Mouse (Mus musculus) CH12.LX (cell line): ENCODE measurements around the gene Pick1. TPM values are rescaled to one million over a fixed set of nuclear protein-coding genes. Genes with fewer than 3 reads are reported as not detected.

ENCODE experiments used
- DNase-seq: peaks from one replicate; pipeline ENCODE4 v3.0.0-alpha.2; 2013; ENCODE audit errors: extremely low read depth
- H3K27ac ChIP-seq: 2 replicates; pipeline ENCODE4 v1.5.1; 2012; ENCODE audit warnings: low read depth, mild to moderate bottlenecking, control low read depth, moderate library complexity; ENCODE audit not compliant: insufficient read depth
- H3K27me3 ChIP-seq: replicated peaks from 2 replicates; pipeline ENCODE3; 2012; ENCODE audit warnings: inconsistent platforms
- H3K36me3 ChIP-seq, 2 experiments: replicated peaks in 1 of 2; 2 replicates each; pipeline versions ENCODE3 to v1.6.1; 2012; ENCODE audit warnings: inconsistent platforms in 1 of 2, low read length in 1 of 2, mild to moderate bottlenecking in 1 of 2, mixed read lengths in 1 of 2, moderate library complexity in 1 of 2; ENCODE audit not compliant: control insufficient read depth in 1 of 2, insufficient read depth in 1 of 2
- H3K4me1 ChIP-seq, 2 experiments: 2 replicates each; pipeline ENCODE4 v1.6.1; 2012; ENCODE audit warnings: inconsistent platforms in 1 of 2, moderate library complexity in 1 of 2; ENCODE audit not compliant: insufficient read depth in 2 of 2, control insufficient read depth in 1 of 2
- H3K4me2 ChIP-seq: 2 replicates; pipeline ENCODE4 v1.6.1; 2012; ENCODE audit warnings: low read depth, mild to moderate bottlenecking, control low read depth; ENCODE audit not compliant: poor library complexity, insufficient read depth, severe bottlenecking
- H3K4me3 ChIP-seq, 3 experiments: fragments of 150-350 bp in 1 of 3; sonication (generic) in 1 of 3; replicated peaks in 1 of 3; 2 replicates each; pipeline versions ENCODE3 to v1.5.1; 2011 to 2012; ENCODE audit warnings: low read depth in 2 of 3, low read length in 2 of 3, mild to moderate bottlenecking in 2 of 3, moderate library complexity in 2 of 3, control low read depth in 1 of 3, improper control_type of control experiment in 1 of 3, inconsistent platforms in 1 of 3, mixed read lengths in 1 of 3; ENCODE audit not compliant: poor library complexity in 1 of 3
- H3K79me2 ChIP-seq: replicated peaks from 2 replicates; pipeline ENCODE4 v1.6.1; 2012; ENCODE audit warnings: mild to moderate bottlenecking, moderate library complexity; ENCODE audit not compliant: control insufficient read depth, poor library complexity, insufficient read depth, severe bottlenecking; ENCODE audit errors: extremely low read depth
- H3K9ac ChIP-seq: 2 replicates; pipeline ENCODE4 v1.6.1; 2012; ENCODE audit warnings: low read depth, mild to moderate bottlenecking, control low read depth, moderate library complexity; ENCODE audit not compliant: insufficient read depth
- H3K9me3 ChIP-seq: replicated peaks from 2 replicates; pipeline ENCODE3; 2012; ENCODE audit warnings: low read length, inconsistent platforms, mixed read lengths
- CHD1 ChIP-seq: IDR thresholded peaks from 2 replicates; pipeline ENCODE4 v1.6.1; 2012; ENCODE audit warnings: low read depth, low read length, improper control_type of control experiment, inconsistent platforms
- CHD2 ChIP-seq: IDR thresholded peaks from 2 replicates; pipeline ENCODE4 v1.6.1; 2011; ENCODE audit warnings: low read length, improper control_type of control experiment
- E2F4 ChIP-seq: IDR thresholded peaks from 2 replicates; pipeline ENCODE4 v1.6.1; 2011; ENCODE audit warnings: low read depth, low read length, improper control_type of control experiment; ENCODE audit not compliant: insufficient replicate concordance
- EP300 ChIP-seq: IDR thresholded peaks from 2 replicates; pipeline ENCODE4 v1.6.1; 2011; ENCODE audit warnings: low read length, improper control_type of control experiment
- GABPA ChIP-seq: IDR thresholded peaks from 2 replicates; pipeline ENCODE4 v1.6.1; 2012; ENCODE audit warnings: low read depth, low read length, improper control_type of control experiment, inconsistent platforms; ENCODE audit not compliant: insufficient replicate concordance
- KAT2A ChIP-seq: IDR thresholded peaks from 2 replicates; pipeline ENCODE4 v1.6.1; 2012; ENCODE audit warnings: low read length, improper control_type of control experiment, inconsistent platforms; ENCODE audit not compliant: insufficient replicate concordance
- MAFK ChIP-seq: IDR thresholded peaks from 2 replicates; pipeline ENCODE4 v1.6.1; 2011; ENCODE audit warnings: low read length, improper control_type of control experiment; ENCODE audit not compliant: insufficient replicate concordance
- MAZ ChIP-seq: IDR thresholded peaks from 2 replicates; pipeline ENCODE4 v1.6.1; 2012; ENCODE audit warnings: low read depth, mild to moderate bottlenecking, inconsistent platforms, low read length, improper control_type of control experiment, moderate library complexity
- NRF1 ChIP-seq: IDR thresholded peaks from 2 replicates; pipeline ENCODE4 v1.6.1; 2014; ENCODE audit warnings: low read depth, mild to moderate bottlenecking, inconsistent platforms, low read length, improper control_type of control experiment, moderate library complexity
- RCOR1 ChIP-seq: conservative IDR thresholded peaks from 2 replicates; pipeline ENCODE4 v1.6.1; 2012; ENCODE audit warnings: low read depth, mild to moderate bottlenecking, inconsistent platforms, low read length, improper control_type of control experiment
- SMC3 ChIP-seq: IDR thresholded peaks from 2 replicates; pipeline ENCODE4 v1.6.1; 2011; ENCODE audit warnings: low read depth, low read length, improper control_type of control experiment
- TBP ChIP-seq: conservative IDR thresholded peaks from 2 replicates; pipeline ENCODE4 v1.6.1; 2011; ENCODE audit warnings: low read depth, low read length, improper control_type of control experiment
- TCF12 ChIP-seq: IDR thresholded peaks from 2 replicates; pipeline ENCODE4 v1.6.1; 2014; ENCODE audit warnings: low read depth, mild to moderate bottlenecking, inconsistent platforms, low read length, improper control_type of control experiment
- UBTF ChIP-seq: IDR thresholded peaks from 2 replicates; pipeline ENCODE4 v1.6.1; 2012; ENCODE audit warnings: low read depth, mild to moderate bottlenecking, inconsistent platforms, low read length, improper control_type of control experiment, moderate library complexity
- USF2 ChIP-seq: conservative IDR thresholded peaks from 2 replicates; pipeline ENCODE4 v1.6.1; 2011; ENCODE audit warnings: low read depth, low read length, improper control_type of control experiment
- ZKSCAN1 ChIP-seq: IDR thresholded peaks from 2 replicates; pipeline ENCODE4 v1.6.1; 2012; ENCODE audit warnings: low read depth, inconsistent platforms, low read length, improper control_type of control experiment, borderline replicate concordance
- ZNF384 ChIP-seq: IDR thresholded peaks from 2 replicates; pipeline ENCODE4 v1.6.1; 2012; ENCODE audit warnings: low read depth, low read length, improper control_type of control experiment, inconsistent platforms
- dilution Hi-C: fragments of 300-500 bp; cut with MboI; formaldehyde crosslinking; loops from 2 replicates; pipeline ENCODE4 v1.14.3; 2020; ENCODE audit warnings: low sequenced_read_pairs; ENCODE audit not compliant: extremely low pct_unique_long_range_greater_than_20kb, extremely low pct_ligation_motif_present
- in situ Hi-C: fragments of 300-500 bp; cut with MboI; formaldehyde crosslinking; loops from 3 replicates; pipeline ENCODE4 v1.14.3; 2019; ENCODE audit warnings: low sequenced_read_pairs, low pct_ligation_motif_present, low pct_unique_long_range_greater_than_20kb, mixed read lengths
- polyA plus RNA-seq: library from polyadenylated mRNA; unstranded; fragments of >175 nt; gene quantifications from 2 replicates; pipeline ENCODE4 v1.2.1, GENCODE M21; 2012; ENCODE audit warnings: low read depth; ENCODE audit not compliant: insufficient read length
- total RNA-seq, 2 experiments: library from RNA; depleted of rRNA; stranded (reverse); fragments of 300-350 nt in 1 of 2; fragments of >200 nt in 1 of 2; gene quantifications; 2 replicates each; pipeline ENCODE4 v1.2.3; 2012 to 2014

Gene Pick1
- total and polyA plus RNA-seq, 3 experiments = 13.9 to 23.4 (median 14.9) TPM

DNA sequence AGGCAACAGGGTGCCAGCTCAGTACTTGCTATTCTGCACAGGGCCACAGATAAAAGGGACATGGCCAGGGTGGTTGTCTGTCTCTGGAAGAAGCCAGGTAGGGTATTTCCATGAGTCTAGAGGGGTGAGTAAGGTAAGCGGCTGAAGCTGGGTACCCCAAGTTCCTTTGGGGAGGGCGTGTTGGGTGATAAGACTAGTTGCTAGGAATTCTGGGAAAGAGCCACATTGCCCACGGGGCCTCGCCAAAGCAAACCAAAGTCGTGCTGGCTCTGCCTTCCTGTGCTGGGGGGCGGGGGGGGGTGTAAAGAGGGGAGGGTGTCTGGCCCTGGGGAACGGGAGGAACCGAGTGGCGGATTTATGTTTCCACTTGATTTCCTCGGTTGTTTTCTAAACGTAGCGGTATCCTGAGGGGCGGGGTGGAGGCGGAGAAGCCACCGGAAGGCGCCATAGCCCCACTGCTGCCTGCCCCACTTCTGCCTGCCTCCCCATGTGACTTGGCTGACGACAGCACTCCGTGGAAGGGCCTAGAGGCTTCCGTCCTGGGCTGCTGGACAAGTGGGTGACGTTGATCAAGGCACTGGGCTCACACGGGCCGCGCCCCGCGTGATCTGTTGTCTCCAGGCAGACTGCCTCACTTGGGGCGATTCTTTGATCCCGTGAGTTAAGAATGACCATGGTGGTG lies 20.1 kb upstream of the Pick1 start (continued):
- TF ChIP-seq E2F4 = no peak
- no peak for TF ChIP-seq GABPA
- TF ChIP-seq RCOR1 = no peak
- no peak for TF ChIP-seq UBTF
- peak; percentile 59 for TF ChIP-seq USF2
- no peak for TF ChIP-seq EP300
- TF ChIP-seq TBP = peak; percentile 66; the same call in 1 of the 2 replicates

DNA sequence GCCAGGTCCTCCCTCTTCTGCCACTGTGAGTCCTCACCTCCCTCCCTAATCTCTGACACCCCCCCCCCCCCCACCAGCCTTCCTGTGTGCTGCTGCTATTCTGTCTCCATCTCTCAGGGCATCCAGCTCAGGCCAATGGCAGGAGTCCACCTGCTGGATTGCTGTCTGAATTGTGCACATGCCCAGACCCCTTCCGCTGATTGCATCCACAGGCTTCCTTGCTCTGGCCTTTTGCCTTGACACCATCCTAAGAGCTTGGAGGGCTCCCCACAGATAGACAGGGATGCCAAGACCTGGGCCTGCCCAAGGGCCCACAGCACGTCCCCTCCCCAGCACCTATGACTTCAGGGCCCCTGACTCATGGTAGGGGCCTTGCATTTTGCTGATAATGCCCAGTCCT lies 18.6 kb upstream of the Pick1 start:
- dilution Hi-C loops = no loop called here
- peak overlapping the region; percentile 66; the same call in 1 of the 2 replicates for H3K9ac ChIP-seq
- in situ Hi-C loops = loop anchor here (5.0 kb wide), 1 partner anchor 33 kb away; no protein-coding TSS in a partner anchor
- no peak for TF ChIP-seq CHD2
- TF ChIP-seq TBP = no peak
- no peak for TF ChIP-seq SMC3
- no peak for TF ChIP-seq GABPA
- TF ChIP-seq MAZ = no peak
- TF ChIP-seq USF2 = no peak
- no peak for TF ChIP-seq MAFK
- TF ChIP-seq CHD1 = no peak
- TF ChIP-seq ZNF384 = no peak
- no peak for TF ChIP-seq UBTF
- TF ChIP-seq KAT2A = no peak
- no peak for TF ChIP-seq TCF12
- no peak for TF ChIP-seq EP300
- no peak for TF ChIP-seq NRF1
- TF ChIP-seq ZKSCAN1 = no peak
- DNase-seq = no peak
- peaks cover 9% of the 10 kb centered on the region for H3K79me2 ChIP-seq
- H3K9me3 ChIP-seq = no peaks in the 10 kb centered on the region
- H3K4me3 ChIP-seq = peak overlapping the region in 1 of 3 experiments; percentile 67
- peaks cover 8 to 50% of the 10 kb centered on the region in 2 experiments for H3K4me1 ChIP-seq
- H3K27me3 ChIP-seq = no peaks in the 10 kb centered on the region
- H3K4me2 ChIP-seq = 0 out of 2 replicates have a peak overlapping the region, but pooled peaks have one; percentile 60
- H3K36me3 ChIP-seq = peaks cover 23 to 51% of the 10 kb centered on the region in 2 experiments
- no peak overlapping the region for H3K27ac ChIP-seq
